Mouse (Mus musculus): ENCODE data around the gene Pld6.

The Pld6 gene

GRCm38 (mm10) chr11:59786444-59787198 is 824 bp downstream of the Pld6 start:
- no peak for DNase-seq (ENCODE audit: low spot score)

GRCm38 (mm10) chr11:59783591-59783990 is 3.9 kb downstream of the Pld6 start:
- no peak for DNase-seq (ENCODE audit: low spot score)

GRCm38 (mm10) chr11:59782091-59782590 is 5.3 kb downstream of the Pld6 start:
- no peak for DNase-seq (ENCODE audit: low spot score)

- DNase-seq (ENCODE audit: low spot score) = no peak
These were observed 7.2 kb downstream of the Pld6 start for GRCm38 (mm10) chr11:59780241-59780640.

GRCm38 (mm10) chr11:59779406-59779805 is 8.0 kb downstream of the Pld6 start:
- no peak for DNase-seq (ENCODE audit: low spot score)

- DNase-seq (ENCODE audit: low spot score) = no peak
These were observed 8.6 kb downstream of the Pld6 start for GRCm38 (mm10) chr11:59778874-59779223.

GRCm38 (mm10) chr11:59778181-59778873 is 9.1 kb downstream of the Pld6 start:
- DNase-seq (ENCODE audit: low spot score) = peak; percentile 51

- DNase-seq (ENCODE audit: low spot score) = no peak
These were observed 10.2 kb downstream of the Pld6 start for GRCm38 (mm10) chr11:59777259-59777658.

- no peak for DNase-seq (ENCODE audit: low spot score)
These were observed 11.9 kb downstream of the Pld6 start for GRCm38 (mm10) chr11:59775435-59776148.

- DNase-seq (ENCODE audit: low spot score) = no peak
These were observed 12.9 kb downstream of the Pld6 start for GRCm38 (mm10) chr11:59774522-59774921.

GRCm38 (mm10) chr11:59772902-59773301 is 14.5 kb downstream of the Pld6 start:
- no peak for DNase-seq (ENCODE audit: low spot score)

- no peak for DNase-seq (ENCODE audit: low spot score)
These were observed 15.2 kb downstream of the Pld6 start for GRCm38 (mm10) chr11:59772291-59772690.

- no peak for DNase-seq (ENCODE audit: low spot score)
These were observed 16.7 kb downstream of the Pld6 start for GRCm38 (mm10) chr11:59770753-59771152.

GRCm38 (mm10) chr11:59769738-59770137 is 17.7 kb downstream of the Pld6 start:
- no peak for DNase-seq (ENCODE audit: low spot score)

- no peak for DNase-seq (ENCODE audit: low spot score)
These were observed 18.1 kb downstream of the Pld6 start for GRCm38 (mm10) chr11:59769307-59769706.

GRCm38 (mm10) chr11:59760796-59761195 is 26.6 kb downstream of the Pld6 start:
- DNase-seq (ENCODE audit: low spot score) = no peak

GRCm38 (mm10) chr11:59759626-59760025 is 27.8 kb downstream of the Pld6 start:
- DNase-seq (ENCODE audit: low spot score) = no peak

- DNase-seq (ENCODE audit: low spot score) = no peak
These were observed 28.3 kb downstream of the Pld6 start for GRCm38 (mm10) chr11:59759178-59759577.

GRCm38 (mm10) chr11:59758191-59758985 is 29.1 kb downstream of the Pld6 start:
- no peak for DNase-seq (ENCODE audit: low spot score)

GRCm38 (mm10) chr11:59756351-59756750 is 31.1 kb downstream of the Pld6 start:
- DNase-seq (ENCODE audit: low spot score) = no peak

GRCm38 (mm10) chr11:59754504-59754903 is 32.9 kb downstream of the Pld6 start:
- no peak for DNase-seq (ENCODE audit: low spot score)

- no peak for DNase-seq (ENCODE audit: low spot score)
These were observed 38.4 kb downstream of the Pld6 start for GRCm38 (mm10) chr11:59749050-59749449.

Data from yolk sac, embryonic 10.5 days (tissue).